Mouse (Mus musculus) stomach, postnatal 0 days (tissue): ENCODE measurements around the gene Mks1. TPM values are rescaled to one million over a fixed set of nuclear protein-coding genes. Genes with fewer than 3 reads are reported as not detected.

Experiments used
- ATAC-seq: fragments of 200-750 bp; cut with Nextera tagmentation; 2 replicates; pipeline ENCODE4 v1.8.0; 2017; ENCODE audit not compliant: low FRiP score, low TSS enrichment
- DNase-seq: peaks from one replicate; pipeline ENCODE4 v3.0.0-alpha.2; 2016; ENCODE audit warnings: low spot score
- H3K27ac ChIP-seq: fragments of 300-500 bp; sonication (generic); replicated peaks from 2 replicates; pipeline ENCODE4 v1.5.1; 2014; ENCODE audit warnings: mild to moderate bottlenecking, control low read depth
- H3K27me3 ChIP-seq: fragments of 300-500 bp; sonication (generic); 2 replicates; pipeline ENCODE4 v1.6.1; 2014; ENCODE audit warnings: low read length; ENCODE audit not compliant: control insufficient read depth, insufficient read depth
- H3K36me3 ChIP-seq: fragments of 300-500 bp; sonication (generic); 2 replicates; pipeline ENCODE4 v1.6.1; 2014; ENCODE audit warnings: low read length, mixed read lengths; ENCODE audit not compliant: control insufficient read depth, insufficient read depth
- H3K4me1 ChIP-seq: fragments of 300-500 bp; sonication (generic); replicated peaks from 2 replicates; pipeline ENCODE4 v1.6.1; 2014; ENCODE audit warnings: antibody characterized with exemption; ENCODE audit not compliant: control insufficient read depth, insufficient read depth
- H3K4me2 ChIP-seq: fragments of 300-500 bp; sonication (generic); replicated peaks from 2 replicates; pipeline ENCODE4 v1.6.1; 2014; ENCODE audit warnings: low read depth, mild to moderate bottlenecking, control low read depth, moderate library complexity
- H3K4me3 ChIP-seq: fragments of 300-500 bp; sonication (generic); 2 replicates; pipeline ENCODE4 v1.5.1; 2014; ENCODE audit warnings: low read depth, low read length, control low read depth
- H3K9ac ChIP-seq: fragments of 300-500 bp; sonication (generic); 2 replicates; pipeline ENCODE4 v1.6.1; 2014; ENCODE audit warnings: mild to moderate bottlenecking, low read length, control low read depth, mixed read lengths
- H3K9me3 ChIP-seq: fragments of 300-500 bp; sonication (generic); 2 replicates; pipeline ENCODE4 v1.6.1; 2016; ENCODE audit warnings: low read length; ENCODE audit not compliant: control insufficient read depth
- CTCF ChIP-seq: IDR thresholded peaks from 2 replicates; pipeline ENCODE4 v1.5.1; 2016; ENCODE audit warnings: antibody characterized with exemption, low read depth, mild to moderate bottlenecking, moderate library complexity
- EP300 ChIP-seq: optimal IDR thresholded peaks from 2 replicates; pipeline ENCODE3; 2016; ENCODE audit warnings: antibody characterized with exemption
- WGBS: fragments of 180-500 bp; shearing (Covaris S2); extraction: QIAGEN DNeasy Blood & Tissue Kit; methylation state at CpG from one replicate; pipeline ENCODE4 v1.1.7; 2014; 5-methylcytosine and 5-hydroxymethylcytosine counted together
- polyA plus RNA-seq: library from polyadenylated mRNA; unstranded; fragments of >200 nt; fragmentation: Nextera tagmentation; extraction: Ambion mirVana; gene quantifications from 2 replicates; pipeline ENCODE4 v1.2.1, GENCODE M21; 2015

Gene Mks1
- 4.3 and 4.5 TPM in 2 replicates for polyA plus RNA-seq

DNA sequence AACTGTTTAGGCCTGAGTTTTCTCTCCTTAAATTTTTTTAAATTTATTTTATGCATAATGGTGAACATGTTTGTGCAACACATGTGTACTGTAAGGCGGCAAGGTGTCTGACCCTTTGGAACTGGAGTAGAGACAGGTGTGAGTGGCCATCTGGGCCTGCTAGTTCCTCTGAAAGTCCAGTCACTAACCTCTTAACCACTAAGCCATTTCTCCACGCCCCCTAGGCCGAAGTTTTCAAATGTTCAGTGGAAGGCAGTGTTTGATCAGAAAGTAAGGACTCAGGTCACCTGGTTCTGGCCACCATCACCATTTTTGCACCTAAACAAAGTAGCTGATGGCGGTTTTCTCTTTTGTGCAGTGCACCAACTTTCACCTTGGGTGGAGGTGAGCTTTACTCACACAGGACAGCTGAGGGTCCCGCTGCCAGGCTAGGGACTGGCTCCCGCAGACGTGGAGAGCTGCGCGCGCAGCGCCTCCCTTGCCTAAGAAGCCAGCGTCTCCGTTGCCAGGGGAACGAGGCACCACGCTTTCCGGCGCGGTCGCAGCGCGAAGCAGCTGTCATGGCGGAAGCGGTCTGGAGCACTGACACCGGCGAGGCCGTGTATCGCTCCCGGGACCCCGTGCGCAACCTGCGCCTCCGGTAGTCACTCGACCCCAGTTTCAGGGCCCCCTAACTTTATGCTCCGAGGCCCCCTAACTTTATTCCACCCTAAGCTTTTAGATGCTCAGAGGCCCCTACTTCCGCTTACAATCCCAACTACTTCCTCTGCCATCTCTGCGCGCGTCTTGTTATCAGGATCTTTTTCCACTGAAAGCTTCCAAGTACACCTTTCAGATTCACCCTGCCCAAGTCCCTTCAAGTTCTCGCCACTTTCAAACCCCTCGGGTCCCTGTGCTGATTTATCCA lies at the start of gene Mks1:
Gene Mks1, plus strand, starts transcription at position 526 of the 907 bp plus-strand sequence.
- DNase-seq (peak; percentile 94), ATAC-seq (peak; percentile 94)
- peak within 1 kb of the TSS; percentile 65 for H3K4me3 ChIP-seq
- TF ChIP-seq EP300, result no peak
- peak; percentile 24; the same call in 1 of the 2 replicates for TF ChIP-seq CTCF
- 3% methylated on average over 40 of the region's 40 CpGs for WGBS
- no peaks in the 10 kb centered on the region for H3K27me3 ChIP-seq
- H3K27ac ChIP-seq, result peak within 1 kb of the TSS; percentile 67
- no peaks in the 10 kb centered on the region for H3K9me3 ChIP-seq
- no peaks in the 10 kb centered on the region for H3K36me3 ChIP-seq
- H3K4me1 ChIP-seq, result 0 out of 2 replicates have a peak, but pooled peaks cover 3% of the 10 kb centered on the region
- peak within 1 kb of the TSS; percentile 80 for H3K4me2 ChIP-seq
- peak within 1 kb of the TSS; percentile 69 for H3K9ac ChIP-seq

DNA sequence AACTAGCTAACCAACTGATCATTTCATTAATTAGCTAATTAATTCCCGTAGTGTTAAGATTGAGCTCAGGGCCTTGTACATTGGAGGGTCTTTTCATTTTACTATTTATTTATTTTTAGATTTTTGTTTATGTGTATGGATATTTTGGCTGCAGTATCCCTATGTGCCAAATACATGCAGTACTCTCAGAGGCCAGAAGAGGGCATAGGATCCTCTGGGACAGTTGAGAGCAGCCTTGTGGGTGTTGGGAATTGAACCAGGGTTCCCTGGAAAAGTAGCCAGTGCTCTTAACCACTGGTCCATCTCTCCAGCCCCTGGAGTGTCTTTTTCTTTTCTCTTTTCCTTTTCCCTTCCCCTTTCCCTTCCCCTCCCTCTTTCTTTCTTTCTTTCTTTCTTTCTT lies 47.6 kb upstream of the Mks1 start:
- Histone ChIP-seq H3K27me3 (no peaks in the 10 kb centered on the region), H3K36me3 (no peaks in the 10 kb centered on the region), H3K9me3 (no peaks in the 10 kb centered on the region), H3K27ac (no peak overlapping the region), H3K9ac (no peak overlapping the region), H3K4me2 (no peak overlapping the region), H3K4me3 (no peak overlapping the region), H3K4me1 (no peaks in the 10 kb centered on the region)
- ATAC-seq, result no peak
- no peak for DNase-seq
- TF ChIP-seq CTCF (peak; percentile 67), EP300 (no peak)
- WGBS, result 55% methylated on average over 1 of the region's 1 CpGs

DNA sequence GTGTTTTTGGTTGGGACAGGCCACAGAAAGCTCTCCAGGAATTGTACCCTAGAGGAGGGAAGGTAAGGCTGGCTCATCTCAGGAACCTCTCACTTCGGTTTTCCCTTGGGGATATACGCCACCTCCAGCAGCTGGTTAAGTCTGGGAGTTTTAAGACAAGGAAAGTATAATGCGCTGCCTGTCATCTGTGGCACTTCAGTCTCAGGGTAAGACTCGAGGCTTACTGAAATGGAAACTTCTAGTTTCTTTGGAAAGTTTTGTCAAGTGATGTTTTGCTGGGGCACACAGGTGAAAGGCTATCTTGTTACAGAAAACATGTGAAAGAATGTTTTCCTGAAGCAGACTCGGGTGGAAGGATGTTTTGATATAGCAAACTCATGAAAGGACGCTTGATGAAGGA lies 45.6 kb upstream of the Mks1 start:
- Histone ChIP-seq H3K36me3 (no peaks in the 10 kb centered on the region), H3K9ac (no peak overlapping the region), H3K4me3 (no peak overlapping the region), H3K27me3 (no peaks in the 10 kb centered on the region), H3K27ac (no peak overlapping the region), H3K4me2 (no peak overlapping the region), H3K9me3 (no peaks in the 10 kb centered on the region), H3K4me1 (no peaks in the 10 kb centered on the region)
- ATAC-seq (no peak), DNase-seq (no peak)
- WGBS, result 79% methylated on average over 6 of the region's 6 CpGs
- TF ChIP-seq EP300 (no peak), CTCF (no peak)

DNA sequence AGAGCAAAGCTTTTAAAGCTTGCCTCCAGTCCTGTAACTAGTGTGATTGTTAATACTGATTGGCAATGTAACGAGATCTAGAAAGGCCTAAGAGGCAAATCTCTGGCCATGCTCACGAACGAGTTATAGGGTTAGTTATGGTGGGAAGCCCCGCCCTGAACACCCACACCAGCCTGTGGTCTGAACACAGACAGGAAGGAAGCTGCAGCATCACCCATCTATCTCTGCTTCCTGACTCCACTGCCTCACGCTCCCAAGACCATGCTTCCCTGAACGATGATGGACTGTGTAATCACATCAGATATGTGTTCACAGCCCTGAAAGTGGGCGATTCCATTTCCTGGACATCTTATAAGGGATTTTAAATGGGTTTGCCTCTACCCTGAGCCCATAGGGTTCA lies 44.8 kb upstream of the Mks1 start:
- WGBS, result 79% methylated on average over 7 of the region's 7 CpGs
- H3K9ac ChIP-seq, result no peak overlapping the region
- no peak for ATAC-seq
- H3K27me3 ChIP-seq, result no peaks in the 10 kb centered on the region
- TF ChIP-seq EP300 (no peak), CTCF (no peak)
- H3K27ac ChIP-seq, result no peak overlapping the region
- H3K9me3 ChIP-seq, result no peaks in the 10 kb centered on the region
- H3K4me1 ChIP-seq, result no peaks in the 10 kb centered on the region
- H3K36me3 ChIP-seq, result no peaks in the 10 kb centered on the region
- no peak overlapping the region for H3K4me3 ChIP-seq
- DNase-seq, result no peak
- no peak overlapping the region for H3K4me2 ChIP-seq

DNA sequence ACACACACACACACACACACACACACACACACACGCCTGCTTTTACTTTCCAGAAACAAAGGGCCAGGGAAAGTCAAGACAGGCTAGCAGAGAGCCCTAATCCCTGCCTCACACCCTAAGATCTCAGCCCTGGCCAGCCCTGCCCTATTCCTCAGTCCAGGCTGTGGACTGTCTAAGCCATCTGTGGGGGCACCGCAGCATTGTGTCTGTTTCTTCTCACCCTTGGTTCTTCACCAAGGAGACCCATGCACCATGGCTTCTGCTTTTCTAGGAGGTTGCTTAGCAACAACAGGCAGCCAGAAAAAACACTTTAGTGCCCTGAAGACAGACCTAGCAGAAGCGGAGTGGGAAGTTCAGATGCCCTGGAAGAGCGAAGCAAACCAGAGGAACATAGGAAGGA lies 41.6 kb upstream of the Mks1 start:
- Histone ChIP-seq H3K27ac (no peak overlapping the region), H3K27me3 (no peaks in the 10 kb centered on the region), H3K36me3 (no peaks in the 10 kb centered on the region), H3K9me3 (no peaks in the 10 kb centered on the region), H3K4me1 (no peaks in the 10 kb centered on the region), H3K4me2 (no peak overlapping the region), H3K4me3 (no peak overlapping the region), H3K9ac (no peak overlapping the region)
- ATAC-seq (no peak), DNase-seq (no peak)
- TF ChIP-seq EP300 (no peak), CTCF (no peak)
- WGBS, result 56% methylated on average over 4 of the region's 4 CpGs

DNA sequence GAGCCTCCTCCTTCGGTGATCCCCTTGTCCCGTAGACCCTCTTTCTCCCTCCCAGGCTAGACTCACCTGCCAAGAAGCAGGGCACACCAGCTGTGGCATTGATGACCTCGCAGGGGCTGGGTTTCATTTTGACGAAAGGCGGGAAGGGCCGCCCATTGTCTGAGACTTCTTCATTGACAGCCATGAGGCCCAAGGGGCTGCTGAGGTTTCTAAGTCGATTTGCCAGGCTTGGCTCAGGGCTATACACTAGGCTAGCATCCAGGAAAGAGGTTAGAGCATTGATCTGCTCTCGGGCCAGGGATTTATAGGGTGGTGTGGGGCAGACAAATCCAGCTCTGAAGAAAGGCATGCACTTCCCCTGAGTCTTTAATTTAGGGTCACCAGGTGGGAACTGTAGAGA lies 38.2 kb upstream of the Mks1 start:
- Histone ChIP-seq H3K4me3 (no peak overlapping the region), H3K9ac (no peak overlapping the region), H3K27me3 (no peaks in the 10 kb centered on the region), H3K27ac (no peak overlapping the region), H3K9me3 (no peaks in the 10 kb centered on the region), H3K4me2 (no peak overlapping the region), H3K4me1 (no peaks in the 10 kb centered on the region), H3K36me3 (no peaks in the 10 kb centered on the region)
- WGBS, result 71% methylated on average over 8 of the region's 8 CpGs
- DNase-seq (no peak), ATAC-seq (no peak)
- TF ChIP-seq CTCF, result no peak
- no peak for TF ChIP-seq EP300
